Mouse (Mus musculus) limb, embryonic 12.5 days (tissue): ENCODE measurements around the gene Hfe2. TPM values are rescaled to one million over a fixed set of nuclear protein-coding genes. Genes with fewer than 3 reads are reported as not detected.
"Not testable (repeated sequence)": the region's sequence is repeated elsewhere in the genome, so short reads cannot be mapped to it uniquely, and the experiment has no call there.

Experiments used
- ATAC-seq: fragments of 200-750 bp; cut with Nextera tagmentation; 2 replicates; pipeline ENCODE4 v1.8.0; 2017; ENCODE audit warnings: low read depth, moderate TSS enrichment; ENCODE audit not compliant: insufficient number of reproducible peaks, insufficient read depth, low FRiP score, low TSS enrichment
- H3K27ac ChIP-seq: fragments of 300-500 bp; sonication (generic); 2 replicates; pipeline ENCODE4 v1.5.1; 2016; ENCODE audit warnings: mild to moderate bottlenecking, moderate library complexity
- H3K27me3 ChIP-seq: fragments of 300-500 bp; sonication (generic); 2 replicates; pipeline ENCODE4 v1.6.1; 2016; ENCODE audit warnings: mild to moderate bottlenecking, moderate library complexity
- H3K36me3 ChIP-seq: fragments of 300-500 bp; sonication (generic); 2 replicates; pipeline ENCODE4 v1.6.1; 2016; ENCODE audit warnings: mild to moderate bottlenecking, moderate library complexity
- H3K4me1 ChIP-seq: fragments of 300-500 bp; sonication (generic); replicated peaks from 2 replicates; pipeline ENCODE4 v1.6.1; 2016
- H3K4me2 ChIP-seq: fragments of 300-500 bp; sonication (generic); 2 replicates; pipeline ENCODE4 v1.6.1; 2016; ENCODE audit warnings: mild to moderate bottlenecking, moderate library complexity
- H3K4me3 ChIP-seq: fragments of 300-500 bp; sonication (generic); replicated peaks from 2 replicates; pipeline ENCODE4 v1.5.1; 2016; ENCODE audit warnings: mild to moderate bottlenecking
- H3K9ac ChIP-seq: fragments of 300-500 bp; sonication (generic); replicated peaks from 2 replicates; pipeline ENCODE4 v1.6.1; 2016; ENCODE audit warnings: mild to moderate bottlenecking, moderate library complexity
- H3K9me3 ChIP-seq: fragments of 300-500 bp; sonication (generic); 2 replicates; pipeline ENCODE4 v1.6.1; 2016; ENCODE audit warnings: mild to moderate bottlenecking, moderate library complexity
- WGBS: fragments of 180-500 bp; shearing (Covaris S2); methylation state at CpG from one replicate; pipeline ENCODE4 v1.1.7; 2016; 5-methylcytosine and 5-hydroxymethylcytosine counted together
- polyA plus RNA-seq: library from polyadenylated mRNA; unstranded; fragments of >200 nt; fragmentation: Nextera tagmentation; extraction: Ambion mirVana; gene quantifications from 2 replicates; pipeline ENCODE4 v1.2.1, GENCODE M21; 2016

Hfe2 gene
- polyA plus RNA-seq, 1 experiment from 2014 or later, result 7.8 TPM

DNA sequence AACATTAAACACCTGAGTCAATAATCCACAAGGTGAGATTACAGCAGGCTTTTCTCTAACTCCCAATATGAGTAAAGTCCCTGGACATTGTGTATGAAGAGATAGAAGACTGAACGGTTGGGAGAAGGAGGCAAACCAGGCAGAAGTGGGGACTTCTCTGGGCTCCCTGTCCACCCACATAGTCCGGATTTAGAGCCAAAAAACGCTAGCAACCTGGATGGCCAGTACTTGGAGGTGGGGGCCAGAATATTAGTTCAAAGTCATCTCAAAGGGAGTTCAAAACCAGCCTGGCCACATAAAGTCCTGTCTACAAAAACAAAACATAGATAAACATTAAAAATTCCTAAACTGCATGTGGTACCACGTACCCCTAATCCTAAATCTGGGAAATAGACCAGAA, 21.0 kb upstream of the Hfe2 start:
- no peaks in the 10 kb centered on the region for H3K9me3 ChIP-seq
- H3K27ac ChIP-seq, result no peak overlapping the region
- no peak overlapping the region for H3K4me2 ChIP-seq
- H3K36me3 ChIP-seq, result no peaks in the 10 kb centered on the region
- H3K9ac ChIP-seq, result no peak overlapping the region
- no peaks in the 10 kb centered on the region for H3K27me3 ChIP-seq
- no peak overlapping the region for H3K4me3 ChIP-seq
- H3K4me1 ChIP-seq, result no peaks in the 10 kb centered on the region
- 68% methylated on average over 4 of the region's 4 CpGs for WGBS
- no peak for ATAC-seq

DNA sequence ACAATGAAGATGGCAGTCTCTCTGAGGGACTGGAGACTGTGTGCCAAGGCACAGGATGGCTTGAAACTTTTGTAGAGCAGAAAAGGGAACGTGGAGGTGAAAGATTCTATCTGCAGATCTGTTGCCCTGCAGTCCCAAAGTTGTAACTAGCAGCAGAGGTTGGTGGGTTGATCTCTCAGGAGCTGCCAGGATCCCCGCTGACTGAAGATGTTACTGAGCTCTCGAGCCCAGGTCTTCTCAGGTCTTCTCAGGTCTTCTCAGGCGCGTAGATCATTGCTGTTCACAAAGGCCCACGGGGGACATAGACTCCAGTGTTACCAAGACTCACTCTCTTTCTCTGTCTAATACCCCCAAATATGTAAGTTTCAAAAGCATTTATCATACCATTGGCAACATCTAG, 20.0 kb upstream of the Hfe2 start:
- H3K4me3 ChIP-seq, result no peak overlapping the region
- no peak overlapping the region for H3K4me2 ChIP-seq
- no peaks in the 10 kb centered on the region for H3K4me1 ChIP-seq
- no peak for ATAC-seq
- H3K9me3 ChIP-seq, result no peaks in the 10 kb centered on the region
- H3K36me3 ChIP-seq, result no peaks in the 10 kb centered on the region
- 89% methylated on average over 6 of the region's 6 CpGs for WGBS
- no peaks in the 10 kb centered on the region for H3K27me3 ChIP-seq
- no peak overlapping the region for H3K9ac ChIP-seq
- H3K27ac ChIP-seq, result no peak overlapping the region

DNA sequence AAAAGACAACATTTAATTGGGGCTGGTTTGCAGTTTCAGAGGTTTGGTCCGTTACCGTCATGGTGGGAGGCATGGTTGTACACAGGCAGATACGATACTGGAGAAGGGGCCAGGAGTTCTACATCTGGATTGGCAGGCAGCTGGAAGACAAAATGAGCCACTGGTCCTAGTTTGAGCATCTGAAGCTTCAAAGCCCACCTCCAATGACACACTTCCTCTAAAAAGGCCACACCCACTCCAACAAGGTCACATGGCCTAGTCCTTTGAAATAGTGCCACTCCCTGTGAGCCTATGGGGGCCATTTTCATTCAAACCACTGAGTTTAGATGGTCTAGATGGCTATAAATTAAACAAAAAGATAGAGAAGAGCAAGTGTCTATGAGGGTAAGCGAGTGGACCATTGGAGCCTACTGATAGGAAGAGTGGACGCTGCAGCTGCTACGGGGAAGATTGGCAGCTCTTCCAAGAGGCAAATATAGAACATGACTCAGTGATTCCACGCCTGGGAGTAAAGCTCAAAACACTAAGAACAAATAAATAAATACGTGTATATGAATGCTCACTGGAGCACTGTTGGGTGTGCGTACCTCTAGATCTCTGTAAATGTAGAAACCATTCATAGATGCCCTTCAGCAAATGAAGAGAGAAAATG, 18.4 kb upstream of the Hfe2 start:
- WGBS, result 92% methylated on average over 9 of the region's 9 CpGs

DNA sequence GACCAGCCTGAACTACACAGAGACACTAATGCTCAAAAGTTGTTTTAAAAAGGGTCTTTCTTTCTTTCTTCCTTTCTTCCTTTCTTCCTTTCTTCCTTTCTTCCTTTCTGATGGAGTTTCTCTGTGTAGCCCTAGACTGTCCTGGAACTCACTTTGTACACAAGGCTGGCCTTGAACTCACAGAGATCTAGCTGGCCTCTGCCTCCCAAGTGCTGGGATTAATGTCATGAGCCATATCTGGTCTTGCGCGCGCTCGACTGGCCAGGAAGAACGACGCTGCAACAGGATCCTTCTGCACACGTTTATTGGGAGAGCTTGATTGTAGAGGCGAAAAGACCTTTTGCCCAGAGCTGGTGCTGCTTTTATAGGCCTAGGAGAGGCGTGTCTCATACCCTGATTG, 17.0 kb upstream of the Hfe2 start:
- ATAC-seq, H3K27ac ChIP-seq, H3K9ac ChIP-seq, H3K27me3 ChIP-seq, H3K4me3 ChIP-seq, H3K36me3 ChIP-seq, H3K4me2 ChIP-seq, H3K9me3 ChIP-seq, H3K4me1 ChIP-seq: not testable (repeated sequence)
- WGBS, result 88% methylated on average over 7 of the region's 9 CpGs

More for the DNA sequence above, 18.4 kb upstream of the Hfe2 start:
- H3K27me3 ChIP-seq, result no peaks in the 10 kb centered on the region
- H3K9ac ChIP-seq, result no peak overlapping the region
- H3K36me3 ChIP-seq, result no peaks in the 10 kb centered on the region
- no peaks in the 10 kb centered on the region for H3K4me1 ChIP-seq
- ATAC-seq, result no peak
- no peak overlapping the region for H3K4me3 ChIP-seq
- H3K9me3 ChIP-seq, result no peaks in the 10 kb centered on the region
- no peak overlapping the region for H3K4me2 ChIP-seq
- H3K27ac ChIP-seq, result no peak overlapping the region

DNA sequence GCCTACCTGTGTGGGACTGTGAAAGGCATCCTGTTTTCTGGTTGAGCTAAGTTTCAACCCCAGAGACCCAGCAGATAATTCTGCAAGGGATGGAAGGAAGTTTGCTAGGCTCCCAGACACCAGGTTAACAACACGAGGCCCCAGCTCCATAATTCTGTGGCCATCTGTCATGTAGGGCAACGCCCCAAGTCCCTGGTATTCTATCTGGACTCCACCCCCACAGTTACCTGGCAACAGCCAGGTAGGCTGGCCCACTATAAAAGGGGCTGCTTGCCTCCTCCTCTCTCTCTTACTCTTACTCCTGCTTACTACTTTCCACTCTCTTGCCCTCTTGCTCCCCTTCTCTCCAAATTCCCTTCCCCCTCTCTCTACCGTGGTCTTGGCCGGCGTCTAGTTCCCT, 4.8 kb upstream of the Hfe2 start:
- Histone ChIP-seq H3K4me2 (no peak overlapping the region), H3K4me3 (no peak overlapping the region), H3K36me3 (no peaks in the 10 kb centered on the region), H3K4me1 (no peaks in the 10 kb centered on the region), H3K27ac (no peak overlapping the region), H3K9ac (no peak overlapping the region), H3K9me3 (no peaks in the 10 kb centered on the region), H3K27me3 (peaks cover 7% of the 10 kb centered on the region; the same call in 1 of the 2 replicates)
- no peak for ATAC-seq
- 41% methylated on average over 5 of the region's 5 CpGs for WGBS

DNA sequence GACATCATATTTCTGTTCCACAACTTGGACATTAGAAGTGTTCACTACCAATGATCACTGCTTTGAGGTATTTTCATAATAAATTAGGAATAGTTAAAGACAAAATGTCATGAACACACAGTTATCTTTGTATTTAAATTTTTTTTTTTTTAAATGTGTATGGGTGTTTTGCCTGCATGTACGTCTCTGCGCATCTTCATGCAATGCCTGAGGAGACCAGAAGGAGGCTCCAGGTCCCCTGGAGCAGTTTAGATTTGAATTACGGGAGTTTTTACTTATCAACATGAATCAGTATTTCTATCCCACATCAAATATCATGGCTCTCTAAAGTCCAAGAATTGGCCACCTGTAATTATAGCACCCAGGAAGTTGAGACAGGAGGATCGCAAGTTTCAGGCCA, 2.8 kb upstream of the Hfe2 start:
- WGBS, result 65% methylated on average over 4 of the region's 4 CpGs

DNA sequence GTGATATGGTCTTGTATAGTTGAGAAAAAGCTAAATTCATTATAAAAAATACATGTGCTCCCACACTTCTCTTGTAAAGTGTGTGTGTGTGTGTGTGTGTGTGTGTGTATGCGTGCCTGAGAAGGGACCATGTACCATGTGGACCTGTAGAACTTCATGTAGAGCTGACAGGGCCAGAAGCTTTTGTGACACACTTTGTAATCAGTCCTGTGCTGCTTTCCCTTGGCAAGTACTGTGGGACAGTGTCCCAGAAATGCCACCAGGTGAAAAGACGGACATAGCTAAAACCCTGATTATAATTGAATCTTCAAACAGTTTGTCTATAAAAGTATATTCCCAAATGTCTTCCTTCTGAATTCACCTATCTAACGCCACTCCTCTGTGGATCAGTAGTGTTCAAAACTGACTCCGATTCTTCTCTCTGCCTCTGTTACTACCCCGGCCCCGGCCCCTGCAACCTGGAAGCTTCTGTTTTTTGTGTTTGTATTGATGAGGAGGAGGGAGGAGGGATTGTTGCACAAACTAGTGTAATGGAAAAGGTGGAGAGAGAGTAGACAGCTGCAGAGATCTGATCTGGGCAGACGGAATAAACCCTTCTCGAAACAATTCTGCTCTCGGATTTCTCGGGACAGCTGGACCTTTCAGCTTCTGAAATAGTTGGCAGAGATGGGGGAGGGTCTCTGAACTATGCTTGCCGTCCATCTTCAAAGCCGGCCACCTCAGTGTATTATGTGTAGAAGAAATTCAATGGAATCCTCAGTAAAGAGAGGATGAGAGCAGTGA, 753 bp upstream of the Hfe2 start:
- H3K9ac ChIP-seq, result no peak overlapping the region
- H3K27me3 ChIP-seq, result peaks cover 47% of the 10 kb centered on the region
- H3K27ac ChIP-seq, result no peak overlapping the region
- no peak overlapping the region for H3K4me2 ChIP-seq
- WGBS, result 69% methylated on average over 12 of the region's 12 CpGs
- H3K36me3 ChIP-seq, result no peaks in the 10 kb centered on the region
- no peak overlapping the region for H3K4me3 ChIP-seq
- peaks cover 13% of the 10 kb centered on the region; the same call in 1 of the 2 replicates for H3K4me1 ChIP-seq
- H3K9me3 ChIP-seq, result no peaks in the 10 kb centered on the region
- no peak for ATAC-seq

More for the DNA sequence above, 2.8 kb upstream of the Hfe2 start:
- Histone ChIP-seq H3K9me3 (no peaks in the 10 kb centered on the region), H3K4me3 (no peak overlapping the region), H3K27ac (no peak overlapping the region), H3K9ac (no peak overlapping the region), H3K4me1 (peaks cover 5% of the 10 kb centered on the region; the same call in 1 of the 2 replicates), H3K36me3 (no peaks in the 10 kb centered on the region), H3K27me3 (peaks cover 26% of the 10 kb centered on the region), H3K4me2 (no peak overlapping the region)
- no peak for ATAC-seq

DNA sequence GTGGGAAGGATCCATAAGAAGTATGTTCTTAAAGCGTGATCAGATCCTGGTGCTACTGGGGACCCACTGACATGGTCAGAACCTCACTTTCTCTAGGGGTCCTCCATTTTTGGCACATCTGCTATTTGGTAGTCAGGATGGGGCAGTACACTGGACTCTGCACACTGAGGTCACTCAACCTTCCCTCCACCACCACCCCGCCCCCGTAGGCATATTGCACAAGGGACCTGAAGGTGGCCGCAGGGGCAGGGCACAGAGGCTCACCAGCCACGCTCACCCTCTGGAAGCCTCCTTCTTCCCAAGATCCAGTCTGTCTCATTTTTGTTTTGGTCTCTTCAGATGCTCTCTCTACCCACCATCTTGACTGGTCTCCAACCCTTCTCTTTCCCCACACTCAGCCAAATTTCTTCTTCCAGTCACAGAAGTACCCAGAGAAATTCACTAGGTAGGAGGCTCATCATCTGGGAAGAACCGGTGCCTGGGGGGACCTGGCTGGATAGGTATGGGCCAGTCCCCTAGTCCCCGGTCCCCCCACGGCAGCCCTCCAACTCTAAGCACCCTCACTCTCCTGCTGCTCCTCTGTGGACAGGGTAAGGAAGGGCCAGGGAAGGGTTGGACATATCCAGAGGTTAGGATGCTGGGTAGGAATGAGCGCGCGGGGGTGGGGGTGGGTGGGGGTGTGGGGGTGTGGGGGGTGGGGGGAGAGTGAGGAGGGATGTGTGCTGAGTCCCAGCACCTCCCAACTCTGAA, 1.2 kb downstream of the Hfe2 start:
- Histone ChIP-seq H3K27ac (no peak overlapping the region), H3K4me3 (peak overlapping the region; percentile 48), H3K36me3 (no peaks in the 10 kb centered on the region), H3K9ac (no peak overlapping the region), H3K4me1 (peaks cover 13% of the 10 kb centered on the region; the same call in 1 of the 2 replicates), H3K9me3 (no peaks in the 10 kb centered on the region), H3K27me3 (peaks cover 61% of the 10 kb centered on the region), H3K4me2 (peak overlapping the region; percentile 84)
- 75% methylated on average over 10 of the region's 11 CpGs for WGBS
- ATAC-seq, result peak; percentile 37; the same call in 1 of the 2 replicates

DNA sequence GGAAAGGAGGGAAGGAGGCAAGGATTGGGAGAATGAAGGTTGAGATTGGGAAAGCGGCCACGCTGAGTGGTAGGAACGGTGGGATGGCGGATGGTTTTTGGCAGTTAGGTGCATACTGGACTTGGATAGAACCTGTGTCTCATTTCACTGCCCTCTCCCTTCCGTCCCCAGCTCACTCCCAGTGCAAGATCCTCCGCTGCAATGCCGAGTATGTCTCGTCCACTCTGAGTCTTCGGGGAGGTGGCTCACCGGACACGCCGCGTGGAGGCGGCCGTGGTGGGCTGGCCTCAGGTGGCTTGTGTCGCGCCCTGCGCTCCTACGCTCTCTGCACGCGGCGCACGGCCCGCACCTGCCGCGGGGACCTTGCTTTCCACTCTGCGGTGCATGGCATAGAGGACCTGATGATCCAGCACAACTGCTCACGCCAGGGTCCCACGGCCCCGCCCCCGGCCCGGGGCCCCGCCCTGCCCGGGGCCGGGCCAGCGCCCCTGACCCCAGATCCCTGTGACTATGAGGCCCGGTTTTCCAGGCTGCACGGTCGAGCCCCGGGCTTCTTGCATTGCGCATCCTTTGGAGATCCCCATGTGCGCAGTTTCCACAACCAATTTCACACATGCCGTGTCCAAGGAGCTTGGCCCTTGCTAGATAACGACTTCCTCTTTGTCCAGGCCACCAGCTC, 2.0 kb downstream of the Hfe2 start:
- Histone ChIP-seq H3K27me3 (peaks cover 61% of the 10 kb centered on the region), H3K27ac (no peak overlapping the region), H3K4me3 (peak overlapping the region; percentile 48), H3K9ac (peak overlapping the region; percentile 42), H3K9me3 (no peaks in the 10 kb centered on the region), H3K36me3 (no peaks in the 10 kb centered on the region), H3K4me1 (peaks cover 13% of the 10 kb centered on the region; the same call in 1 of the 2 replicates), H3K4me2 (peak overlapping the region; percentile 84)
- ATAC-seq, result peak; percentile 56; the same call in 1 of the 2 replicates
- WGBS, result 4% methylated on average over 44 of the region's 44 CpGs

DNA sequence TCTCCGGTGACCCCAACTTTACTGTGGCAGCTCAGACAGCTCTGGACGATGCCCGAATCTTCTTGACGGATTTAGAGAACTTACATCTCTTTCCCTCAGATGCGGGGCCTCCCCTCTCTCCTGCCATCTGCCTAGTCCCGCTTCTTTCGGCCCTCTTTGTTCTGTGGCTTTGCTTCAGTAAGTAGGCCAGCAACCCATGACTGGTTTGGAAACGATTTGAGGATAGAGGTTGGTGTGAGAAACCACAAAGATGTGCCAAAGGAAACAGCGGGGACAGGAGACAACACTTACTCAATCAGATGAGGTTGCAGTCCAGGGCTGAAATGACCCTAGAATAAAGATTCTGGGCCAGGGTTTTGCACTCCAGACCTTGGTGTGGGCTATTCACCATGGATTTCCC, 3.5 kb downstream of the Hfe2 start:
- no peak for ATAC-seq

DNA sequence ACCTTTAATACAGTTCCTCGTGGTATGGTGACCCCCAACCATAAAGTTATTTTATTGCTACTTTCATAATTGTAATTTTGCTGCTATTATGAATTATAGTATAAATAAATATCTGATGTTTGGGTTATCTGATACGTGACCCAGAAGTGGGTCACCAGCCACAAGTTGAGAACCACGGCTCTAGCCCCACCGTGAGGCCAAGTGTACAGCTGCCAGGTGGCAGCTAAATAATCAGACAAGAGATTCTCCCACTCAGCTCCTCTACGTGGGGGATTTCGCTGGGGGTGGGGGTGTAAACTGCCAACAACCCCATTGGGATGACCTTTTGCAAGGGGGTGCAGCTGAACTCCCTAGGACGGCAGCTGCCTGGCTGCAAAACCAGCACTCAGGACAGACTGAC, 7.1 kb downstream of the Hfe2 start:
- ATAC-seq, result no peak
- WGBS, result 65% methylated on average over 7 of the region's 7 CpGs
- H3K4me3 ChIP-seq, result no peak overlapping the region

More for the DNA sequence above, 3.5 kb downstream of the Hfe2 start:
- H3K4me3 ChIP-seq, result no peak overlapping the region
- no peaks in the 10 kb centered on the region for H3K36me3 ChIP-seq
- peaks cover 61% of the 10 kb centered on the region for H3K27me3 ChIP-seq
- H3K9ac ChIP-seq, result no peak overlapping the region
- H3K27ac ChIP-seq, result no peak overlapping the region
- H3K4me1 ChIP-seq, result peaks cover 13% of the 10 kb centered on the region; the same call in 1 of the 2 replicates
- H3K4me2 ChIP-seq, result no peak overlapping the region
- WGBS, result 46% methylated on average over 9 of the region's 9 CpGs
- H3K9me3 ChIP-seq, result no peaks in the 10 kb centered on the region

More for the DNA sequence above, 7.1 kb downstream of the Hfe2 start:
- Histone ChIP-seq H3K9me3 (no peaks in the 10 kb centered on the region), H3K27ac (no peak overlapping the region), H3K4me2 (no peak overlapping the region), H3K27me3 (peaks cover 36% of the 10 kb centered on the region), H3K36me3 (no peaks in the 10 kb centered on the region), H3K4me1 (peaks cover 9% of the 10 kb centered on the region; the same call in 1 of the 2 replicates), H3K9ac (no peak overlapping the region)
